Mouse (Mus musculus) small intestine, adult 2 months (tissue): ENCODE data around the gene AI467606. TPM values are rescaled to one million over a fixed set of nuclear protein-coding genes. Genes with fewer than 3 reads are reported as not detected.

ENCODE experiments used
- H3K27ac ChIP-seq: fragments of 200-500 bp; 2 replicates; pipeline ENCODE4 v1.5.1; 2012; ENCODE audit warnings: low read depth, low read length, control low read depth, inconsistent platforms; ENCODE audit not compliant: insufficient read depth
- H3K27me3 ChIP-seq: fragments of 200-500 bp; 2 replicates; pipeline ENCODE4 v1.6.1; 2012; ENCODE audit warnings: mild to moderate bottlenecking, moderate library complexity, low read length, inconsistent platforms; ENCODE audit not compliant: control insufficient read depth, insufficient read depth
- H3K36me3 ChIP-seq: fragments of 200-500 bp; 2 replicates; pipeline ENCODE4 v1.6.1; 2012; ENCODE audit warnings: mild to moderate bottlenecking, low read length, control low read depth, inconsistent platforms; ENCODE audit not compliant: control insufficient read depth, insufficient read depth
- H3K4me1 ChIP-seq: fragments of 200-500 bp; 2 replicates; pipeline ENCODE4 v1.6.1; 2012; ENCODE audit warnings: low read length, inconsistent platforms, mixed read lengths; ENCODE audit not compliant: control insufficient read depth, insufficient read depth, insufficient read length
- H3K4me3 ChIP-seq: fragments of 200-500 bp; 2 replicates; pipeline ENCODE4 v1.5.1; 2012; ENCODE audit warnings: low read depth, mild to moderate bottlenecking, control low read depth, inconsistent platforms, low read length, moderate library complexity
- CTCF ChIP-seq: fragments of 200-500 bp; IDR thresholded peaks from 2 replicates; pipeline ENCODE4 v1.5.1; 2012; ENCODE audit warnings: low read depth, mild to moderate bottlenecking, control low read depth, inconsistent platforms, low read length, moderate library complexity, mixed read lengths; ENCODE audit not compliant: insufficient replicate concordance, insufficient read length; ENCODE audit errors: extremely low read depth
- POLR2A ChIP-seq: fragments of 200-500 bp; IDR thresholded peaks from 2 replicates; pipeline ENCODE4 v1.6.1; 2012; ENCODE audit warnings: low read depth, mild to moderate bottlenecking, control low read depth, inconsistent platforms, low read length, moderate library complexity
- WGBS: fragments of 180-500 bp; shearing (Covaris S2); methylation state at CpG from one replicate; pipeline ENCODE4 v1.1.7; 2018; 5-methylcytosine and 5-hydroxymethylcytosine counted together
- polyA plus RNA-seq: library from polyadenylated mRNA; depleted of rRNA; stranded (reverse); fragments of >200 nt; gene quantifications from 2 replicates; pipeline ENCODE4 v1.2.3, GENCODE M21; 2012

The AI467606 gene
- polyA plus RNA-seq, 1 experiment = 22.7 TPM

DNA sequence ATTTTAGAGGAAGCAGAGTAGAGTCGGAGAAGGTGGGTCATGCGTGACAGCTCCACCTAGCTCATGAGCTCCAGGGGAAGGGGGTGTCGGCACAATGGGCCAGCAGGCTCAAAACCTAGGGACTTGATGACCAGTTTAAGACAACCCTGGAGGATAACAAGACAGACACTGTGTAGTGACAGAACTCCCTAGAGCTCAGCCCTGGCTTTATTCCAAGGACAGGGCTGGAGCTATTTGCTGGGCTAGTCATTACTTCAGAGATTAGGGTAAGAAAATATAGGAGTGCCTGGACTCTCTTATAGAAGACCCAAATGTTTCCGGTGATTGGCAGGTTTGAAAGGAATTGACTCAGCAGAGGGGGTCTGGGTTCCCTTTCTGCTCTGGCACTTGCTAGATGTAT, 17.9 kb upstream of the AI467606 start:
- 63% methylated on average over 4 of the region's 4 CpGs for WGBS
- Histone ChIP-seq H3K4me1 (no peaks in the 10 kb centered on the region; the same call in 1 of the 2 replicates), H3K36me3 (no peaks in the 10 kb centered on the region), H3K27ac (no peak overlapping the region), H3K27me3 (no peaks in the 10 kb centered on the region), H3K4me3 (no peak overlapping the region)
- TF ChIP-seq POLR2A (no peak), CTCF (no peak)

DNA sequence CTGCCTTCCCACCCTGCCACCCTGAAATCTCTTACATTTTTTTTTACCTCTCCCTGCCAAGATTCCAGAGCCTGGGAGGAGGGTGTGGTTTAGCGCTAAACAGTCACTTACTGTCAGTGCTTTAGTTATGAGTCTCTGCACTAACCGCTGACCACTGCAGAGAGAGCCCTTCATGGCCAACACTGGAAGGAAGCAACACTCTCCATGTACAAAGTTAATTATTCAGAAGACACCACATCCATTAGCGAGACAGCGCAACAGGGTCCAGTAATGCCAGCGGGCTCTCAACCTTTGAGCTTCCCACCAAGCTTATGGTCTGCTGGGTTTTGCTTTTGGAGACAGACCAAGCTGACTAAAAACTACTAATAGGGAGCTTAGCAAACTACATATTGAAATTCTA, 15.0 kb upstream of the AI467606 start:
- TF ChIP-seq POLR2A = no peak
- no peak for TF ChIP-seq CTCF
- Histone ChIP-seq H3K27me3 (no peaks in the 10 kb centered on the region), H3K4me1 (no peaks in the 10 kb centered on the region), H3K4me3 (no peak overlapping the region), H3K36me3 (no peaks in the 10 kb centered on the region), H3K27ac (no peak overlapping the region)
- 72% methylated on average over 5 of the region's 5 CpGs for WGBS

DNA sequence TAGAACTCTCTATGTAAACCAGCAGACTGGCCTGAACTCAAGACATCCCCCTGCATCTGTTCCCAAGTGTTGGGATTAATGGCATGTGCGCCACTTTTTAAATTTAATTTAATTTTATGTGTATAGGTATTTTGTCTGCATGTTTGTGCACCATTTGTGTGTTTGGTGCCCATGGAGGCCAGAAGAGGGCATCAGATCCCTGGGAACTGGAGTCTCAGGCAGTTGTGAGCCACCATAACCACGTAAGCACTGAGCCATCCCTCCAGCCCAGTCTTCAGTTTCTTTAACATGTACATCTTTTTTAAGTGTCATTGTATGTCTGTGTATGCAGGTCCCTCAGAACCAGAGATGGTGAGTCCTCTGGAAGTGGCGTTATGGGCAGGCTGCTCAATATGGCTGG, 13.5 kb upstream of the AI467606 start:
- H3K27ac ChIP-seq = no peak overlapping the region
- H3K4me1 ChIP-seq = no peaks in the 10 kb centered on the region
- H3K36me3 ChIP-seq = no peaks in the 10 kb centered on the region
- no peak overlapping the region for H3K4me3 ChIP-seq
- no peak for TF ChIP-seq POLR2A
- no peak for TF ChIP-seq CTCF
- no peaks in the 10 kb centered on the region for H3K27me3 ChIP-seq
- 92% methylated on average over 3 of the region's 3 CpGs for WGBS

DNA sequence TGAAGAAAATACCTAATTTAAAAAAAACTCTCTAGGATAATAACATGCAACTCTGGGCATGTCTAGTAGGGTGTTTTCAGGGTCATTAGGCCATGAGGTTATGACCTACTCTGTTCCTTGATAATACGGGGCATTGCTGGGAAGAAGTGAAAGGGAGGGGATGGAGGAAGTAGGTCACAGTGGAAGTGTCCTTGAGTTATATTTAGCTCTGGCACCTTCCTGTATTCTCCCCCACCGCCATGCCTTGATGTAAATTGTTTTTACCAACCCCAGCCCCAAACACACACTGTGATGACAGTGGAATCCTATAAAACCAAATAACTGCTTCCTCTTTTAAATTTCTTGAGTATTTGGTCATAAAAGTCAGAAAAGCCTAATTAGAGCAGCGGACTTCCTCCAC, 11.1 kb upstream of the AI467606 start:
- H3K27ac ChIP-seq = no peak overlapping the region
- 59% methylated on average over 3 of the region's 3 CpGs for WGBS

DNA sequence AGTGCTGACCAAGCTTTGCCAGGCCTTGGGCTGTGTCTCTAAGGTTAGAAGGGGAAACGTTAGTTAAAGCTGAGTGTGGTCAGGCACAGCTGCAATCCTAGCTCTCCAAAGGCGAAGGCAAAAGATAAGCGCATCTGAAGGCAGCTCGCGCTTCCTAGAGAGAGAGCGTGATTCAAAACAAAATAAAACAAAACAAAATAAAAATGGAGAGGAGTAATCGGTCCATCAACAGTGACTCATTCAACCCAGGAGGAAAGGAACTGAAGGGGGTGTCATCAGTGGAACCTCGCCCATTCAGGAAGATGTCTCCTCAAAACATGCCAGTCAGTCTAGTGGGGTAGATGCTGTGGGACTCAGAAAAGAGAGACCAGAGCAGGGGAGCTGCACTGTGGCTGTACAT, 8.9 kb upstream of the AI467606 start:
- TF ChIP-seq CTCF (no peak), POLR2A (no peak)
- no peaks in the 10 kb centered on the region for H3K27me3 ChIP-seq
- no peaks in the 10 kb centered on the region for H3K36me3 ChIP-seq
- H3K27ac ChIP-seq = no peak overlapping the region
- H3K4me1 ChIP-seq = peaks cover 2% of the 10 kb centered on the region; the same call in 1 of the 2 replicates
- 83% methylated on average over 8 of the region's 8 CpGs for WGBS
- no peak overlapping the region for H3K4me3 ChIP-seq

More for the DNA sequence above, 11.1 kb upstream of the AI467606 start:
- Histone ChIP-seq H3K4me1 (no peaks in the 10 kb centered on the region; the same call in 1 of the 2 replicates), H3K36me3 (no peaks in the 10 kb centered on the region), H3K27me3 (no peaks in the 10 kb centered on the region), H3K4me3 (no peak overlapping the region)
- TF ChIP-seq CTCF = no peak
- TF ChIP-seq POLR2A = no peak

DNA sequence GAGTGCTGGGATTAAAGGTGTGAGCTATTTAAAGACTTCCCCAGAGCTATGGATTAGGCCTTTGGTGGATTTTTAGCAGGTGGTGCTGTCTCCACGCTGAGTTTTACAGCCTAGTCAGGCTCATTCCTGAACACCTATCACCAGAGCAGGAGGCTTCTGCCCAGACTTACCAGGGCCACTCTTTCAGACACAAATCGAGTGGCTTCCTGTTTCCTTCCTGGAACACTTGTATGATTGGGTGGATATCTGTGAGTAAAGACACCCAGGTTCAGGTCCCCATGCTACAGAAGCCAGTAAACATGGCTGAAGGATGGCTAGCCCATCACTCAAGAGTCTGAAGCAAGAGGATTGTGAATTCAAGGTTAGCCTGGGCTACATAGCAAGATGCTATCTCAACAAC, 8.2 kb upstream of the AI467606 start:
- no peak overlapping the region for H3K4me3 ChIP-seq
- WGBS = 47% methylated on average over 2 of the region's 2 CpGs
- no peak for TF ChIP-seq CTCF
- no peak for TF ChIP-seq POLR2A
- no peak overlapping the region for H3K27ac ChIP-seq
- no peaks in the 10 kb centered on the region for H3K27me3 ChIP-seq
- no peaks in the 10 kb centered on the region for H3K36me3 ChIP-seq
- H3K4me1 ChIP-seq = peaks cover 2% of the 10 kb centered on the region; the same call in 1 of the 2 replicates

DNA sequence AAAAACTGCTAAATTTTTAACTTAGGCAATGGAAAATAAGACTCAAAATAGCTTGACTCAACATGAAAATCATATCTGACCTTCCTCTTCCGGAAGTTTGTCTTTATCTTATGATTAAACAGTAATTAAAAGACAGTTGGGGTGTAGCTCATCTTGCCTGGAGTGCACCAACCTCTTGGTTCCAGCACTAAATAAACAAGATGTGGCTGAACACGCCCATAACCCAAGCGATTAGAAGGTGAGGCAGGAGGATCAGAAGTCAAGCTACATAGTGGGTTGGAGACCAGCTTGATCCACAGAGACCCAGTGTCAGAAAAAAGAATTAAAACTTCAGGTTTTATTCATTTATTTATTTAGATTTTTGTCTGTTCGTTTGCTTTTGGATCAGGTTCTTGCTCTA, 7.5 kb upstream of the AI467606 start:
- TF ChIP-seq CTCF (no peak), POLR2A (no peak)
- Histone ChIP-seq H3K4me1 (peaks cover 2% of the 10 kb centered on the region; the same call in 1 of the 2 replicates), H3K27me3 (no peaks in the 10 kb centered on the region), H3K27ac (no peak overlapping the region), H3K4me3 (no peak overlapping the region), H3K36me3 (no peaks in the 10 kb centered on the region)
- WGBS = 31% methylated on average over 4 of the region's 4 CpGs
